Mouse (Mus musculus): Measurements from ENCODE around the gene Cd160.

DNA sequence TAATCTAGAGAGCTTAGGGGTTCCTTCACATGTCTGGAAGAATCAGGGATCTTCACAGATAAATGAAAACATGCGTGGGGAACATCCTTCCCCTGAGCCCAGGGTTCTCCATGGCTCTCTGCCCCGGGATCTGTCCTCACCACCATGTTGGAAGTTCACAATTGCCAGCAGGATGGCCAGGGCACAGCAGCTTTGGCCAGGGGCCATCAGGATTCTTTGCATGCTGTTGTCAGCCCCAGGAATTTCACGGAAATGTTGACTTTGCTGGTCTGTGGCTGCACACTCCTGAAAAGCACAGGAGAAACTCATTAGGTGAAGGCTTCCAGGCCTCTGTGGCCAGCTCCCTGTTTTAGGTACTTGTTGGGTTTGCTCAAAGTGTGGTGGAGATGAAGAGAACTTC, 20.5 kb downstream of the Cd160 start:
- TF ChIP-seq CTCF (IDR thresholded peaks at IDR 0.05; ENCODE audit: control insufficient read depth, insufficient read depth, low read length): no peak
- no peak for TF ChIP-seq POLR2A (IDR thresholded peaks at IDR 0.05; ENCODE audit: borderline replicate concordance, control insufficient read depth, low read depth, low read length)
